Mouse (Mus musculus) midbrain, embryonic 14.5 days (tissue): ENCODE measurements around the gene Gm4707. TPM values are rescaled to one million over a fixed set of nuclear protein-coding genes. Genes with fewer than 3 reads are reported as not detected.
"Not testable (repeated sequence)": the region's sequence is repeated elsewhere in the genome, so short reads cannot be mapped to it uniquely, and the experiment has no call there.

Experiments
- ATAC-seq: fragments of 200-750 bp; cut with Nextera tagmentation; 2 replicates; pipeline ENCODE4 v1.8.0; 2017; ENCODE audit warnings: moderate number of reproducible peaks, moderate library complexity; ENCODE audit not compliant: low FRiP score, low TSS enrichment
- DNase-seq: peaks from one replicate; pipeline ENCODE4 v3.0.0-alpha.2; 2015
- H3K27ac ChIP-seq: fragments of 300-500 bp; sonication (generic); replicated peaks from 2 replicates; pipeline ENCODE4 v1.5.1; 2014; ENCODE audit warnings: mild to moderate bottlenecking, low read depth, low read length, moderate library complexity
- H3K27me3 ChIP-seq: fragments of 300-500 bp; sonication (generic); 2 replicates; pipeline ENCODE4 v1.6.1; 2014; ENCODE audit warnings: low read length, control low read depth, mixed read lengths; ENCODE audit not compliant: control insufficient read depth, insufficient read depth
- H3K36me3 ChIP-seq: fragments of 300-500 bp; sonication (generic); 2 replicates; pipeline ENCODE4 v1.6.1; 2014; ENCODE audit warnings: low read length, control low read depth; ENCODE audit not compliant: control insufficient read depth, insufficient read depth
- H3K4me1 ChIP-seq: fragments of 300-500 bp; sonication (generic); 2 replicates; pipeline ENCODE4 v1.6.1; 2014; ENCODE audit warnings: mild to moderate bottlenecking, antibody characterized with exemption, low read length, control low read depth; ENCODE audit not compliant: control insufficient read depth, insufficient read depth
- H3K4me2 ChIP-seq: fragments of 300-500 bp; sonication (generic); 2 replicates; pipeline ENCODE4 v1.6.1; 2014; ENCODE audit warnings: mild to moderate bottlenecking, low read length, moderate library complexity
- H3K4me3 ChIP-seq: fragments of 300-500 bp; sonication (generic); replicated peaks from 2 replicates; pipeline ENCODE4 v1.5.1; 2014; ENCODE audit warnings: low read depth, low read length
- H3K9ac ChIP-seq: fragments of 300-500 bp; sonication (generic); replicated peaks from 2 replicates; pipeline ENCODE4 v1.6.1; 2014; ENCODE audit warnings: mild to moderate bottlenecking, low read length, moderate library complexity
- H3K9me3 ChIP-seq: fragments of 300-500 bp; sonication (generic); 2 replicates; pipeline ENCODE4 v1.6.1; 2016; ENCODE audit warnings: low read length, control low read depth, mixed read lengths; ENCODE audit not compliant: control insufficient read depth
- WGBS: fragments of 180-500 bp; shearing (Covaris S2); extraction: QIAGEN DNeasy Blood & Tissue Kit; methylation state at CpG from one replicate; pipeline ENCODE4 v1.1.7; 2014; 5-methylcytosine and 5-hydroxymethylcytosine counted together
- polyA plus RNA-seq: library from polyadenylated mRNA; unstranded; fragments of >200 nt; fragmentation: Nextera tagmentation; extraction: Ambion mirVana; gene quantifications from 2 replicates; pipeline ENCODE4 v1.2.1, GENCODE M21; 2014

Gm4707 gene
- polyA plus RNA-seq, 1 experiment from 2014 or later = 1.3 TPM

- no peak overlapping the region for H3K27ac ChIP-seq
- H3K4me3 ChIP-seq = no peak overlapping the region
- no peak for ATAC-seq
- DNase-seq = no peak
- no peaks in the 10 kb centered on the region for H3K36me3 ChIP-seq
- H3K9ac ChIP-seq = no peak overlapping the region
- H3K4me1 ChIP-seq = peaks cover 8% of the 10 kb centered on the region
- no peaks in the 10 kb centered on the region for H3K9me3 ChIP-seq
- no peaks in the 10 kb centered on the region for H3K27me3 ChIP-seq
- 78% methylated on average over 2 of the region's 2 CpGs for WGBS
- H3K4me2 ChIP-seq = no peak overlapping the region
These were observed 11.5 kb upstream of the Gm4707 start for GRCm38 (mm10) chr17:71471261-71471660.

- WGBS = 94% methylated on average over 3 of the region's 3 CpGs
- Histone ChIP-seq H3K9ac (no peak overlapping the region), H3K9me3 (no peaks in the 10 kb centered on the region), H3K27me3 (no peaks in the 10 kb centered on the region), H3K36me3 (peaks cover 23% of the 10 kb centered on the region), H3K4me2 (no peak overlapping the region), H3K4me3 (no peak overlapping the region), H3K4me1 (no peaks in the 10 kb centered on the region), H3K27ac (no peak overlapping the region)
- no peak for ATAC-seq
- no peak for DNase-seq
These were observed 594 bp upstream of the Gm4707 start for GRCm38 (mm10) chr17:71460312-71460711.

- DNase-seq, H3K9me3 ChIP-seq, H3K27ac ChIP-seq, H3K4me2 ChIP-seq, H3K9ac ChIP-seq, H3K4me1 ChIP-seq, H3K27me3 ChIP-seq, H3K4me3 ChIP-seq, ATAC-seq: not testable (repeated sequence)
- H3K36me3 ChIP-seq = peaks cover 22% of the 10 kb centered on the region; the same call in 1 of the 2 replicates
- WGBS = 96% methylated on average over 6 of the region's 6 CpGs
These were observed 2.4 kb downstream of the Gm4707 start for GRCm38 (mm10) chr17:71457361-71457760.

- 94% methylated on average over 6 of the region's 6 CpGs for WGBS
- Histone ChIP-seq H3K27me3 (no peaks in the 10 kb centered on the region), H3K27ac (no peak overlapping the region), H3K4me3 (no peak overlapping the region), H3K9me3 (no peaks in the 10 kb centered on the region), H3K9ac (no peak overlapping the region), H3K4me1 (no peaks in the 10 kb centered on the region), H3K4me2 (no peak overlapping the region), H3K36me3 (peaks cover 32% of the 10 kb centered on the region)
- ATAC-seq = no peak
- DNase-seq = no peak
These were observed 14.5 kb downstream of the Gm4707 start for GRCm38 (mm10) chr17:71445191-71445590.

GRCm38 (mm10) chr17:71444718-71445117 is 15.0 kb downstream of the Gm4707 start:
- no peak overlapping the region for H3K27ac ChIP-seq
- H3K36me3 ChIP-seq = peaks cover 35% of the 10 kb centered on the region
- H3K4me2 ChIP-seq = no peak overlapping the region
- H3K9me3 ChIP-seq = no peaks in the 10 kb centered on the region
- H3K27me3 ChIP-seq = no peaks in the 10 kb centered on the region
- H3K4me1 ChIP-seq = no peaks in the 10 kb centered on the region
- H3K9ac ChIP-seq = no peak overlapping the region
- no peak overlapping the region for H3K4me3 ChIP-seq
- no peak for DNase-seq
- WGBS = 92% methylated on average over 2 of the region's 2 CpGs
- no peak for ATAC-seq

- Histone ChIP-seq H3K4me2 (no peak overlapping the region), H3K4me3 (no peak overlapping the region), H3K27me3 (no peaks in the 10 kb centered on the region), H3K4me1 (no peaks in the 10 kb centered on the region), H3K36me3 (peaks cover 35% of the 10 kb centered on the region), H3K9me3 (no peaks in the 10 kb centered on the region), H3K27ac (no peak overlapping the region), H3K9ac (no peak overlapping the region)
- DNase-seq (no peak), ATAC-seq (no peak)
- 92% methylated on average over 3 of the region's 3 CpGs for WGBS
These were observed 15.6 kb downstream of the Gm4707 start for GRCm38 (mm10) chr17:71444126-71444525.

- ATAC-seq = no peak
- 91% methylated on average over 6 of the region's 6 CpGs for WGBS
- Histone ChIP-seq H3K9ac (no peak overlapping the region), H3K27me3 (no peaks in the 10 kb centered on the region), H3K27ac (no peak overlapping the region), H3K4me1 (no peaks in the 10 kb centered on the region), H3K4me2 (no peak overlapping the region), H3K9me3 (no peaks in the 10 kb centered on the region), H3K36me3 (peaks cover 35% of the 10 kb centered on the region), H3K4me3 (no peak overlapping the region)
- DNase-seq = no peak
These were observed 16.4 kb downstream of the Gm4707 start for GRCm38 (mm10) chr17:71443273-71443672.

GRCm38 (mm10) chr17:71422502-71422901 is 37.2 kb downstream of the Gm4707 start:
- 99% methylated on average over 2 of the region's 2 CpGs for WGBS
- not testable (repeated sequence) for H3K9me3 ChIP-seq, H3K9ac ChIP-seq, ATAC-seq, H3K27ac ChIP-seq, H3K4me1 ChIP-seq, DNase-seq, H3K27me3 ChIP-seq, H3K4me3 ChIP-seq, H3K4me2 ChIP-seq
- peaks cover 40% of the 10 kb centered on the region for H3K36me3 ChIP-seq

- not testable (repeated sequence) for H3K27ac ChIP-seq, H3K4me2 ChIP-seq, DNase-seq, H3K9me3 ChIP-seq, H3K27me3 ChIP-seq, H3K9ac ChIP-seq, ATAC-seq, H3K4me3 ChIP-seq, H3K4me1 ChIP-seq
- H3K36me3 ChIP-seq = peaks cover 27% of the 10 kb centered on the region
- 87% methylated on average over 5 of the region's 5 CpGs for WGBS
These were observed 40.3 kb downstream of the Gm4707 start for GRCm38 (mm10) chr17:71419448-71419847.
